Mouse (Mus musculus) liver, postnatal 0 days (tissue): ENCODE measurements around the gene Myh6. TPM values are rescaled to one million over a fixed set of nuclear protein-coding genes. Genes with fewer than 3 reads are reported as not detected.

Experiments used
- ATAC-seq: fragments of 200-750 bp; cut with Nextera tagmentation; 2 replicates; pipeline ENCODE4 v1.8.0; 2017; ENCODE audit warnings: mild to moderate bottlenecking, moderate library complexity
- DNase-seq: peaks from one replicate; pipeline ENCODE4 v3.0.0-alpha.2; 2016
- H3K27ac ChIP-seq: fragments of 300-500 bp; sonication (generic); 2 replicates; pipeline ENCODE4 v1.5.1; 2014; ENCODE audit warnings: antibody characterized with exemption, moderate library complexity, mild to moderate bottlenecking, low read depth
- H3K27me3 ChIP-seq: fragments of 300-500 bp; sonication (generic); 2 replicates; pipeline ENCODE4 v1.6.1; 2014; ENCODE audit warnings: low read length, control low read depth, mixed read lengths; ENCODE audit not compliant: insufficient read depth
- H3K36me3 ChIP-seq: fragments of 300-500 bp; sonication (generic); replicated peaks from 2 replicates; pipeline ENCODE4 v1.6.1; 2014; ENCODE audit warnings: mild to moderate bottlenecking, control low read depth, low read length, moderate library complexity, mixed read lengths; ENCODE audit not compliant: insufficient read depth
- H3K4me1 ChIP-seq: fragments of 300-500 bp; sonication (generic); 2 replicates; pipeline ENCODE4 v1.6.1; 2014; ENCODE audit warnings: antibody characterized with exemption, mild to moderate bottlenecking, control low read depth; ENCODE audit not compliant: insufficient read depth
- H3K4me2 ChIP-seq: fragments of 300-500 bp; sonication (generic); 2 replicates; pipeline ENCODE4 v1.6.1; 2014; ENCODE audit warnings: low read depth, mild to moderate bottlenecking, low read length, moderate library complexity, mixed read lengths
- H3K4me3 ChIP-seq: fragments of 300-500 bp; sonication (generic); 2 replicates; pipeline ENCODE4 v1.5.1; 2014; ENCODE audit warnings: low read depth, low read length
- H3K9ac ChIP-seq: fragments of 300-500 bp; sonication (generic); replicated peaks from 2 replicates; pipeline ENCODE4 v1.6.1; 2014; ENCODE audit warnings: mild to moderate bottlenecking, moderate library complexity
- H3K9me3 ChIP-seq: fragments of 300-500 bp; sonication (generic); 2 replicates; pipeline ENCODE4 v1.6.1; 2016; ENCODE audit warnings: mild to moderate bottlenecking, control low read depth, low read length, mixed read lengths
- CTCF ChIP-seq: sonication (generic); IDR thresholded peaks from 2 replicates; pipeline ENCODE4 v1.5.1; 2016; ENCODE audit warnings: antibody characterized with exemption, low read depth
- EP300 ChIP-seq: IDR thresholded peaks from 2 replicates; pipeline ENCODE4 v1.6.1; 2016; ENCODE audit warnings: antibody characterized with exemption, low read depth, mild to moderate bottlenecking
- WGBS: fragments of 180-500 bp; shearing (Covaris S2); extraction: QIAGEN DNeasy Blood & Tissue Kit; methylation state at CpG from one replicate; pipeline ENCODE4 v1.1.7; 2014; ENCODE audit not compliant: insufficient replicate concordance; 5-methylcytosine and 5-hydroxymethylcytosine counted together
- polyA plus RNA-seq: library from polyadenylated mRNA; unstranded; fragments of >200 nt; fragmentation: Nextera tagmentation; extraction: Ambion mirVana; gene quantifications from 2 replicates; pipeline ENCODE4 v1.2.1, GENCODE M21; 2015

The Myh6 gene
- polyA plus RNA-seq, 1 experiment from 2014 or later: 0.36 TPM

GRCm38 (mm10) chr14:54996793-54997192 lies 30.1 kb upstream of the Myh6 start:
- Histone ChIP-seq H3K4me1 (no peaks in the 10 kb centered on the region), H3K27ac (no peak overlapping the region), H3K36me3 (no peaks in the 10 kb centered on the region), H3K4me2 (no peak overlapping the region), H3K9ac (no peak overlapping the region), H3K9me3 (no peaks in the 10 kb centered on the region), H3K4me3 (no peak overlapping the region), H3K27me3 (no peaks in the 10 kb centered on the region)
- no peak for TF ChIP-seq EP300
- TF ChIP-seq CTCF: no peak
- ATAC-seq (no peak), DNase-seq (no peak)
- WGBS: 72% methylated on average over 9 of the region's 9 CpGs

GRCm38 (mm10) chr14:54995457-54996138 lies 28.9 kb upstream of the Myh6 start:
- H3K9ac ChIP-seq: no peak overlapping the region
- H3K4me2 ChIP-seq: no peak overlapping the region
- H3K9me3 ChIP-seq: no peaks in the 10 kb centered on the region
- no peak overlapping the region for H3K4me3 ChIP-seq
- no peaks in the 10 kb centered on the region for H3K27me3 ChIP-seq
- DNase-seq (no peak), ATAC-seq (no peak)
- no peaks in the 10 kb centered on the region for H3K36me3 ChIP-seq
- no peak overlapping the region for H3K27ac ChIP-seq
- no peaks in the 10 kb centered on the region for H3K4me1 ChIP-seq
- no peak for TF ChIP-seq CTCF
- no peak for TF ChIP-seq EP300
- 49% methylated on average over 14 of the region's 14 CpGs for WGBS

GRCm38 (mm10) chr14:54994869-54995186 lies 28.1 kb upstream of the Myh6 start:
- no peaks in the 10 kb centered on the region for H3K9me3 ChIP-seq
- no peak for DNase-seq

GRCm38 (mm10) chr14:54994136-54994868 lies 27.6 kb upstream of the Myh6 start, which contains the start of gene Myh7:
Gene Myh7, minus strand, starts transcription at chr14:54994626.
- no peak for ATAC-seq
- Histone ChIP-seq H3K36me3 (no peaks in the 10 kb centered on the region), H3K27me3 (no peaks in the 10 kb centered on the region)

More at GRCm38 (mm10) chr14:54994869-54995186, 28.1 kb upstream of the Myh6 start:
- no peak overlapping the region for H3K4me3 ChIP-seq
- no peaks in the 10 kb centered on the region for H3K27me3 ChIP-seq
- no peak for TF ChIP-seq CTCF
- TF ChIP-seq EP300: no peak
- no peak overlapping the region for H3K4me2 ChIP-seq
- no peaks in the 10 kb centered on the region for H3K36me3 ChIP-seq
- no peak overlapping the region for H3K27ac ChIP-seq
- no peak overlapping the region for H3K9ac ChIP-seq
- H3K4me1 ChIP-seq: no peaks in the 10 kb centered on the region
- ATAC-seq: no peak

GRCm38 (mm10) chr14:54993636-54994035 lies 26.9 kb upstream of the Myh6 start:
- ATAC-seq (no peak), DNase-seq (no peak)
- TF ChIP-seq CTCF (no peak), EP300 (no peak)
- Histone ChIP-seq H3K27me3 (no peaks in the 10 kb centered on the region), H3K9me3 (no peaks in the 10 kb centered on the region), H3K36me3 (no peaks in the 10 kb centered on the region), H3K4me2 (no peak overlapping the region), H3K4me1 (no peaks in the 10 kb centered on the region), H3K4me3 (no peak overlapping the region), H3K27ac (no peak overlapping the region), H3K9ac (no peak overlapping the region)
- WGBS: 47% methylated on average over 10 of the region's 10 CpGs

More at GRCm38 (mm10) chr14:54994136-54994868, 27.6 kb upstream of the Myh6 start, which contains the start of gene Myh7:
- no peak within 1 kb of the TSS for H3K4me3 ChIP-seq
- H3K9ac ChIP-seq: no peak within 1 kb of the TSS
- WGBS: 54% methylated on average over 11 of the region's 11 CpGs
- H3K4me1 ChIP-seq: no peaks in the 10 kb centered on the region
- DNase-seq: no peak
- no peak within 1 kb of the TSS for H3K4me2 ChIP-seq
- TF ChIP-seq CTCF (no peak), EP300 (no peak)
- H3K9me3 ChIP-seq: no peaks in the 10 kb centered on the region
- H3K27ac ChIP-seq: no peak within 1 kb of the TSS

- no peak overlapping the region for H3K9ac ChIP-seq
- 78% methylated on average over 10 of the region's 10 CpGs for WGBS
Observed at GRCm38 (mm10) chr14:54992196-54992595, 25.5 kb upstream of the Myh6 start.

More at GRCm38 (mm10) chr14:54992196-54992595, 25.5 kb upstream of the Myh6 start:
- no peak overlapping the region for H3K4me2 ChIP-seq
- no peak for TF ChIP-seq CTCF
- no peak for TF ChIP-seq EP300
- no peaks in the 10 kb centered on the region for H3K9me3 ChIP-seq
- ATAC-seq: no peak
- H3K27ac ChIP-seq: no peak overlapping the region
- no peaks in the 10 kb centered on the region for H3K27me3 ChIP-seq
- DNase-seq: no peak
- no peak overlapping the region for H3K4me3 ChIP-seq
- no peaks in the 10 kb centered on the region for H3K36me3 ChIP-seq
- no peaks in the 10 kb centered on the region for H3K4me1 ChIP-seq
